Mouse (Mus musculus) stomach, embryonic 16.5 days (tissue): ENCODE measurements around the gene Prdm10. TPM values are rescaled to one million over a fixed set of nuclear protein-coding genes. Genes with fewer than 3 reads are reported as not detected.

Source experiments
- ATAC-seq: fragments of 200-750 bp; cut with Nextera tagmentation; 2 replicates; pipeline ENCODE4 v1.8.0; 2017; ENCODE audit warnings: moderate number of reproducible peaks, moderate TSS enrichment; ENCODE audit not compliant: insufficient read depth, low FRiP score
- H3K27ac ChIP-seq: fragments of 300-500 bp; sonication (generic); 2 replicates; pipeline ENCODE4 v1.5.1; 2014; ENCODE audit warnings: low read length
- H3K27me3 ChIP-seq: fragments of 300-500 bp; sonication (generic); 2 replicates; pipeline ENCODE4 v1.6.1; 2014; ENCODE audit warnings: low read length, control low read depth, mixed read lengths; ENCODE audit not compliant: control insufficient read depth, insufficient read depth
- H3K36me3 ChIP-seq: fragments of 300-500 bp; sonication (generic); 2 replicates; pipeline ENCODE4 v1.6.1; 2014; ENCODE audit warnings: low read length; ENCODE audit not compliant: control insufficient read depth, insufficient read depth
- H3K4me1 ChIP-seq: fragments of 300-500 bp; sonication (generic); 2 replicates; pipeline ENCODE4 v1.6.1; 2014; ENCODE audit warnings: low read length, control low read depth, mixed read lengths; ENCODE audit not compliant: control insufficient read depth, insufficient read depth
- H3K4me2 ChIP-seq: fragments of 300-500 bp; sonication (generic); 2 replicates; pipeline ENCODE4 v1.6.1; 2014; ENCODE audit warnings: low read depth, low read length, mixed read lengths
- H3K4me3 ChIP-seq: fragments of 300-500 bp; sonication (generic); replicated peaks from 2 replicates; pipeline ENCODE4 v1.5.1; 2014; ENCODE audit warnings: mild to moderate bottlenecking, low read length
- H3K9ac ChIP-seq: fragments of 300-500 bp; sonication (generic); 2 replicates; pipeline ENCODE4 v1.6.1; 2014; ENCODE audit warnings: low read length
- H3K9me3 ChIP-seq: fragments of 300-500 bp; sonication (generic); replicated peaks from 2 replicates; pipeline ENCODE4 v1.6.1; 2016; ENCODE audit warnings: low read length, control low read depth; ENCODE audit not compliant: control insufficient read depth
- WGBS: fragments of 180-500 bp; shearing (Covaris S2); extraction: QIAGEN DNeasy Blood & Tissue Kit; methylation state at CpG from one replicate; pipeline ENCODE4 v1.1.7; 2014; 5-methylcytosine and 5-hydroxymethylcytosine counted together
- polyA plus RNA-seq: library from polyadenylated mRNA; unstranded; fragments of >200 nt; fragmentation: Nextera tagmentation; extraction: Ambion mirVana; gene quantifications from 2 replicates; pipeline ENCODE4 v1.2.1, GENCODE M21; 2015

The Prdm10 gene
- polyA plus RNA-seq, 1 experiment from 2014 or later, result 4.8 TPM

DNA sequence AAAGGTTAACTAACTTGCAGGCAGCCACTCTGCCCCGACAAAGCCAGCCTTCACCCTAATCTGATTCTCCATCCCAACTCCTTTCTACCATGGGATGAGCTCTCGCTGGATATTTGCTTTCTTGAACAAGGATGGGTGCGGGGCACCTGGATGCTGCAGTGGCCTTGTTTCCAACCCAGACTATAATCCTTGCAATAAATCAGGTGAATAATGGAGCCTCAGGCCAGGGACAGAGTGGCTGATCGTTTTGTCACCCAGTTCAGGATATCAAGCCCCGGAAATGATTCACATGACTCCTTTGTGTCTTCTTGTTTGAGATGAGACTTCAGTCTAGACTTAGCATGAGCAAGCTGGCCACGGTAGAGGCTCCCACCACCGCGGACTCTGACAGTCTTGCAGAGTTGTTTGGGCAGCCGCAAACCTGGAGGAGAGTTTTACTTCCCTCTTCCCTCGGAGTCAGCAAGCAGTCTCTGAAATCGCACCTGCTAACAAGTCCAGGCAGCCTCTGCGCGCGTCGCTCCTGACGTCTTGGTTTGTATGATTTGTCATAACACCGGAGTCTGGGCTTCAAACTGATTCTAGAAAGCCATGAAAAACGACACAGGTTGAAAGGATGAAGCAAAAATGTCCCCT is 36.9 kb upstream of the Prdm10 start:
- no peak overlapping the region for H3K9ac ChIP-seq

DNA sequence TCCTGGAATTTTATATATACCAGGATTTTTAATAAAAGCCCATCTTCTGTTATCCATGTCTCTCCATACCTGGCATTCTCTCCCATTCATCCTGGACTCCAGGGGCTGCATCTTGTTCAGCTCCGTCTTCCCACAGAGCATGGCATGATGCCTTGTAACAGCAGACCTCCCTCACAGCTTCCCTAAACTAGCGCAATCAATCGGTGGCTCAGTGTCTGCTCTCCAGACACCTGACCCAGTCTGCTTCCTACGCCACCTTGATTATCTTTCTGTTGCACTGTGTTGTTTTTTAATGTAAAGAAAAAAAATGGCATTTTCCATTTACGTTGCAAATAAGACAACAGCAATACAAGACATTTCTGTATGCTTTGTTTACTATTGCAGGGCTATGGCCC is 36.4 kb upstream of the Prdm10 start:
- ATAC-seq, result no peak
- Histone ChIP-seq H3K4me2 (no peak overlapping the region), H3K27ac (no peak overlapping the region), H3K9me3 (no peaks in the 10 kb centered on the region), H3K4me1 (0 out of 2 replicates have a peak, but pooled peaks cover 5% of the 10 kb centered on the region), H3K36me3 (no peaks in the 10 kb centered on the region), H3K9ac (no peak overlapping the region), H3K27me3 (no peaks in the 10 kb centered on the region), H3K4me3 (no peak overlapping the region)
- WGBS, result 75% methylated on average over 5 of the region's 5 CpGs

More for the DNA sequence above, 36.9 kb upstream of the Prdm10 start:
- Histone ChIP-seq H3K9me3 (no peaks in the 10 kb centered on the region), H3K27me3 (no peaks in the 10 kb centered on the region), H3K4me2 (peak overlapping the region; percentile 8; the same call in 1 of the 2 replicates), H3K4me3 (no peak overlapping the region), H3K27ac (no peak overlapping the region), H3K36me3 (no peaks in the 10 kb centered on the region), H3K4me1 (0 out of 2 replicates have a peak, but pooled peaks cover 5% of the 10 kb centered on the region)
- 50% methylated on average over 18 of the region's 18 CpGs for WGBS
- ATAC-seq, result no peak

DNA sequence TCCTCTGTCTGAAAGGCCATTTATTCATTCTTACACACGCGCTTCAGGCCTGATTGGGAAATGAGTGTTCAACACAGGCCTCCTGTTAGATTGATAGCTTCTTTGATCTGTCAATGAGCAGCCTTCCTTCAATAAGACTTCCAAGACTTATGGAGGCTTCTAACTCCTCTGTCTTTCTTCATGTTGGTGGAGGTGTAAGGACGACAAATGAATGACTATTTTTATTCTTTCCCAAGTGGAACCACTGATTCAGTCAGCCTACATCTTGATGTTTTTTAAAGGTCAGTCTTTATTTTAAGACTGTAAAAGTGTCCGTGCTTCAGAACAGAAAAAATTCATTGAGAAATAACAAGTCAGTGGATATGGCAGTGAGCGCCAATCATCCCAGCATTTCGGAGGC is 35.3 kb upstream of the Prdm10 start:
- H3K4me3 ChIP-seq, result no peak overlapping the region

DNA sequence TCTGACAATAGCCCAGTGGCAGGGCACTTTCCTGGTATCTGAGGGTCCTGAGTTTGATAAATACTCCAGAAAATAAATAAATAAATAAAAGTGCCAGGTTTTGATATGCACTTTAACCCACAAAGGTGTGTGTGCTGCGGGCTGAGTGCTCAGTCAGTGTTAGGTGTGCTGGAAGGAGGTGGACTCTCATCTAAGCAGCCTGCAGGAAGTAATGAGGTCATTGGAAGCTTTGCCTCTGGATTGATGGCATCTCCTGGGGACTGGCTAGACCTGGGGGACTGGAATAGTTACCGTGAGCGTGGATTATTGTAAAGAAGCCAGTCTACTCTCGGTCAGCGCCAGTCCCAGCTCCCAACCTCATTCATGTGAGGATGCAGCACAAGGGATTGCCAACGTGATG is 33.9 kb upstream of the Prdm10 start:
- H3K27ac ChIP-seq, result no peak overlapping the region
- no peak overlapping the region for H3K9ac ChIP-seq
- H3K9me3 ChIP-seq, result no peaks in the 10 kb centered on the region
- 40% methylated on average over 6 of the region's 6 CpGs for WGBS
- no peak overlapping the region for H3K4me2 ChIP-seq
- ATAC-seq, result peak; percentile 67; the same call in 1 of the 2 replicates
- H3K4me3 ChIP-seq, result no peak overlapping the region
- no peaks in the 10 kb centered on the region for H3K36me3 ChIP-seq
- no peaks in the 10 kb centered on the region for H3K4me1 ChIP-seq
- no peaks in the 10 kb centered on the region for H3K27me3 ChIP-seq

More for the DNA sequence above, 35.3 kb upstream of the Prdm10 start:
- Histone ChIP-seq H3K4me1 (0 out of 2 replicates have a peak, but pooled peaks cover 5% of the 10 kb centered on the region), H3K9ac (no peak overlapping the region), H3K36me3 (no peaks in the 10 kb centered on the region), H3K27me3 (no peaks in the 10 kb centered on the region), H3K27ac (no peak overlapping the region), H3K4me2 (no peak overlapping the region), H3K9me3 (no peaks in the 10 kb centered on the region)
- 87% methylated on average over 6 of the region's 6 CpGs for WGBS
- ATAC-seq, result no peak

DNA sequence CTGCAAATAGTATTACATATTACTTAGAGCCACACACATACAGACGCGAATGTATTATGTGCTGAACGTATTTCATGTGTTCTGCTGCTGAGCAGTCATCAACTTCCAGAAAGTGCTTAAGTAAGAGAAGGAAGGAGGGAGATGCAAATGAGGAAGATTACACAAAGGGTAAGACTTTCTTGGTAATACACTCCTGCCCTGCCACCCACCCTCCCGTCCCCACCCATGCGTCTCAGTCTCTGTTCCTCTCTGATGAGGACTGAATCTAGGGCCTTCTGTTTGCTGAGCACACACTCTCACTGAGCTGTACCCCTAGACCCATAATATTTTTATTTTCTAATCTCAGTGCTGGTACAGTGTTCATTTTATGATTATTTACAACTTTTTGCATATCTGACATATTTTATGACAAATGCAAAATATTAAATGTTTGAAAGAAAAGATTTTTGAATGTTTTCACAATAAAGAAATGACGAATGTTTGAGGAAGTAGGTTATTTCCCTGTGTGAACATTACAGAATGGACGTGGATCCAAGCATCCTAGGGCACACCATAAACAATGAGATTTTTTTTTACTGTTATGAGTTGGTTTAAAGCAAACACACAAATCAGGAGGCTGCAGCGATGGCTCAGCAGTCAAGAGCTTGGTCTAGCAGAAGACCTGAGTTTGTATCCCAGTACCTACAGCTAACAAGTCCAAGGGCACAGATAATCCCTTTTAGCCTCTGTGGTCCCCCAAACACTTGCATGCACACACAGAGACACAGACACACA is 32.7 kb upstream of the Prdm10 start:
- H3K27me3 ChIP-seq, result no peaks in the 10 kb centered on the region
- H3K27ac ChIP-seq, result no peak overlapping the region
- no peak overlapping the region for H3K9ac ChIP-seq
- no peak for ATAC-seq
- no peaks in the 10 kb centered on the region for H3K36me3 ChIP-seq
- H3K4me1 ChIP-seq, result no peaks in the 10 kb centered on the region
- no peaks in the 10 kb centered on the region for H3K9me3 ChIP-seq
- 57% methylated on average over 8 of the region's 8 CpGs for WGBS
- no peak overlapping the region for H3K4me2 ChIP-seq
- no peak overlapping the region for H3K4me3 ChIP-seq

DNA sequence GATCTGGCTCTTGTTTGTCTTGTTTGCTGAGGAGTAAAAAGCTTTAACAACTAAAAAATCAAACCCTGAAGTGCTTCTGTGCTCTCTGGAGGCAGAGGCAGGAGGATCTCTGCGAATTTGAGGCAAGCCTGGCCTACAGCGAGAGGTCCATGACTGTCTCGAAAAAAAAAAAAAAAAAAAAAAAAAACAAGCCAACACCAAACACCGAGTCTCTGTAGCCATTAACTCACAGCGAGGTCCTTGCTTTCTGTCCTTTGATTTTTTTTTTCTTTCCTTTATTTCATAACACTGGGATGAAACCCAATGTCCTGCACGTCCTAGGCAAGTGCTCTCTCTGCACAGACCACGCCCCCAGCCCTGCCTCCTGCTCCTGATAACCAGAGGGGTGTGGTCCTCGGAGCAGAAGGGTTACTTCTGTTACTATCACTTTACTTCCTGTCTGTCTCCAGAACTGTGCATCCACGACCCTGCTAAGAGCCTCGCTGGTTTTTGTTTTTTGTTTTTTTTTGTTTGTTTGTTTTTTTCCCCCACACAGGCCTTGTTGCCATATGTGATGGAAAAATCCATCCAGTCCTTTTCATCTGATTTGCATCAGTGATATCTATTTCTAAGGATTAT is 28.0 kb upstream of the Prdm10 start:
- Histone ChIP-seq H3K27ac (no peak overlapping the region), H3K36me3 (no peaks in the 10 kb centered on the region), H3K4me2 (no peak overlapping the region), H3K9me3 (no peaks in the 10 kb centered on the region), H3K9ac (no peak overlapping the region), H3K27me3 (no peaks in the 10 kb centered on the region), H3K4me1 (peaks cover 11% of the 10 kb centered on the region), H3K4me3 (no peak overlapping the region)
- ATAC-seq, result peak; percentile 49; the same call in 1 of the 2 replicates
- WGBS, result 70% methylated on average over 10 of the region's 10 CpGs

DNA sequence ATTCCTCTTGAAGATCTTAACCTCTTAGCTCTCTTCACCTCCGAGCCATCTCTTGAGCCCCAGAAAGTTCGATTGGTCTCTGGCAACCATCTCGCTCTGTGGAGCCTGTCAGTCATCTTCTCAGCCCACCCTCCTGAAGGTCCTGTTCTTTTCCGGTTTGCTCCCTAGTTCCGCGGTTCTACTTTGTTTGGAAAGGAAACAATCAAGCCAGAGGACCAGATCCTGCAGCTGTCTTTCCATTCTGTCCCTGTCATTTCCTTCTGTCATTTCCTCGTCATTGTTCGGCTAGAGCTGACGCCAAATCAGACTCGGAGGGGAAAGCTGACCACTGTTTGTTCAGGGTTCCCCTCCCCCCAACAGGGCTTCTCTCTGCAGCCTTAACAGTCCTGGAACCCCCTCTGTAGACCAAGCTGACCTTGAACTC is 27.0 kb upstream of the Prdm10 start:
- Histone ChIP-seq H3K27ac (peak overlapping the region; percentile 56), H3K27me3 (no peaks in the 10 kb centered on the region), H3K4me1 (peaks cover 11% of the 10 kb centered on the region), H3K36me3 (no peaks in the 10 kb centered on the region), H3K9ac (peak overlapping the region; percentile 7; the same call in 1 of the 2 replicates), H3K4me2 (peak overlapping the region; percentile 36), H3K4me3 (no peak overlapping the region; the same call in 1 of the 2 replicates), H3K9me3 (no peaks in the 10 kb centered on the region)
- ATAC-seq, result peak; percentile 42; the same call in 1 of the 2 replicates
- 35% methylated on average over 10 of the region's 10 CpGs for WGBS

DNA sequence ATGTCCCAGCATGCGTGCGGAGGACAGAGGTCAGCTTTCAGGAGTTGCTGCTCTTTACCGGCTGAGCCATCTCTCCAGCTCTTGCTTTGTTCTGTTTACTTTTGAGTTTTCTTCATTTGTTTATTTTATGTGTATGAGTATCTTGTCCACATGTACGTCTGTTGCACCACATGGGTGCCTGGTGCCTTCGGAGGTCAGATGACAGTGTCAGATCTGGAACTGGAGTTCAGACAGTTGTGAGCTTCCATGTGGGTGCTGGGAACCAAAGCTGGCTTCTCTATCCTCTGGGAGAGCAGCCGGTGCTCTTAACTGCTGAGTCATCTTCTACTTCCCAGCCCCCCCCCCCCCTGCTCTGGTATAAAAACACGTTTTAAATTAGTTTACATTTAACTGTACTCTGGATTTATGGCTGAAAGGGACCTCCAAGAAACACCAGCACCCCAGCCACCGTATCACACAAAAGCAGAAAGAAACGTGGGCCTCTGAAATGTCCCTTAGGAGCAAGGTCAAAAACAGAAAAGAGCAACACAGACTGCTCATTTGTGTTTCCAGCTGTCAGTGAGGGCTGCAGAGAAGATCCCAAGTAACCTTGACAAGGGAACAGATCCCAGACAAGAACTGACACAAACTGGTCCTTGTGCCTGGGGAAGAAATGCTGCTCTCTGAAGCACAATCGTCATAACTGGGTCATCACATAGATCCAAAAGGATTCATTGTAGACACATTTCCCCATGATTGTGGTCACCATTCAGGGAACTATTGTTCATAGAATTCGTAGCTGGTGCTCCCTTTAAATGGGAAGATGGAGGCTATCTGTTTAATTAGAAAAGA is 26.3 kb upstream of the Prdm10 start:
- Histone ChIP-seq H3K27ac (peak overlapping the region; percentile 56), H3K36me3 (no peaks in the 10 kb centered on the region), H3K4me1 (peaks cover 11% of the 10 kb centered on the region), H3K4me3 (no peak overlapping the region), H3K27me3 (no peaks in the 10 kb centered on the region), H3K4me2 (no peak overlapping the region; the same call in 1 of the 2 replicates), H3K9ac (no peak overlapping the region; the same call in 1 of the 2 replicates), H3K9me3 (no peaks in the 10 kb centered on the region)
- no peak for ATAC-seq
- 45% methylated on average over 11 of the region's 11 CpGs for WGBS
